Mouse (Mus musculus) embryo, embryonic 11 days (tissue): ENCODE data around the gene Zfp637.
"Not testable (repeated sequence)": the region's sequence is repeated elsewhere in the genome, so short reads cannot be mapped to it uniquely, and the experiment has no call there.

Experiments
- DNase-seq: peaks from one replicate; pipeline ENCODE4 v3.0.0-alpha.2; 2015

Gene Zfp637

GRCm38 (mm10) chr6:117840686-117841510 lies at the start of gene Zfp637:
Gene Zfp637, plus strand, starts transcription at chr6:117841180.
- peak; percentile 99 for DNase-seq

GRCm38 (mm10) chr6:117795251-117795650 lies 45.7 kb upstream of the Zfp637 start:
- DNase-seq = no peak

GRCm38 (mm10) chr6:117800824-117801223 lies 40.2 kb upstream of the Zfp637 start:
- DNase-seq = no peak

GRCm38 (mm10) chr6:117801801-117802200 lies 39.2 kb upstream of the Zfp637 start:
- DNase-seq = no peak

GRCm38 (mm10) chr6:117807756-117808155 lies 33.2 kb upstream of the Zfp637 start:
- DNase-seq = no peak

- DNase-seq = no peak
Observed at GRCm38 (mm10) chr6:117809816-117810215, 31.2 kb upstream of the Zfp637 start.

- no peak for DNase-seq
Observed at GRCm38 (mm10) chr6:117810717-117811116, 30.3 kb upstream of the Zfp637 start.

GRCm38 (mm10) chr6:117811256-117811655 lies 29.7 kb upstream of the Zfp637 start:
- no peak for DNase-seq

GRCm38 (mm10) chr6:117814681-117815080 lies 26.3 kb upstream of the Zfp637 start:
- DNase-seq = no peak

GRCm38 (mm10) chr6:117817108-117817541 lies 23.9 kb upstream of the Zfp637 start:
- no peak for DNase-seq

GRCm38 (mm10) chr6:117820327-117820726 lies 20.7 kb upstream of the Zfp637 start:
- DNase-seq = no peak

- peak; percentile 88 for DNase-seq
Observed at GRCm38 (mm10) chr6:117825369-117825768, 15.6 kb upstream of the Zfp637 start.

GRCm38 (mm10) chr6:117828273-117828672 lies 12.7 kb upstream of the Zfp637 start:
- DNase-seq = peak; percentile 83

- DNase-seq = no peak
Observed at GRCm38 (mm10) chr6:117841511-117841955, 553 bp downstream of the Zfp637 start.

- DNase-seq = no peak
Observed at GRCm38 (mm10) chr6:117844597-117844996, 3.6 kb downstream of the Zfp637 start.

GRCm38 (mm10) chr6:117846671-117847070 lies 5.7 kb downstream of the Zfp637 start:
- not testable (repeated sequence) for DNase-seq

GRCm38 (mm10) chr6:117847772-117848171 lies 6.8 kb downstream of the Zfp637 start:
- no peak for DNase-seq

- no peak for DNase-seq
Observed at GRCm38 (mm10) chr6:117848577-117848976, 7.6 kb downstream of the Zfp637 start.

GRCm38 (mm10) chr6:117851747-117852146 lies 10.8 kb downstream of the Zfp637 start:
- DNase-seq = no peak

GRCm38 (mm10) chr6:117857990-117858389 lies 17.0 kb downstream of the Zfp637 start:
- DNase-seq = no peak

GRCm38 (mm10) chr6:117861848-117862247 lies 20.9 kb downstream of the Zfp637 start, which contains the start of gene Zfp239:
Gene Zfp239, plus strand, starts transcription at chr6:117862100.
- DNase-seq = no peak

GRCm38 (mm10) chr6:117862465-117862864 lies 21.5 kb downstream of the Zfp637 start:
- DNase-seq = no peak

- DNase-seq = peak; percentile 87
Observed at GRCm38 (mm10) chr6:117862899-117863620, 22.1 kb downstream of the Zfp637 start.

GRCm38 (mm10) chr6:117863751-117864150 lies 22.8 kb downstream of the Zfp637 start:
- DNase-seq = no peak
